17 mouse cellular contexts compared by ENCODE assay signal in genomic region chr19:40374720-40375119, GRCm38 (mm10).
"Had no signal": no experiment of that assay in that cellular context is flagged by ENCODE, and none has a peak within 500 bp of the region (broad histone marks: within the 10 kb centered on the region; RNA-seq: fewer than 3 reads in every experiment).

No protein-coding gene starts in this region.

- H3K4me3 ChIP-seq: limb, embryonic 12.5 days; liver, embryonic 13.5 days; lung, embryonic 15.5 days; megakaryocyte, embryonic 14.5 days; midbrain, embryonic 15.5 days; neural tube, embryonic 13.5 days; stomach, embryonic 15.5 days had no signal

- H3K9ac ChIP-seq: limb, embryonic 12.5 days; liver, embryonic 13.5 days; liver, postnatal 0 days; lung, embryonic 15.5 days; midbrain, embryonic 15.5 days; neural tube, embryonic 13.5 days; stomach, embryonic 15.5 days had no signal

- DNase-seq: kidney, adult 9 months; kidney, postnatal 36 days; liver; liver, embryonic 13.5 days; liver, postnatal 0 days; lung, postnatal 14 days; retina, postnatal 1 day; thymus, adult 2 months; thymus, postnatal 36 days had no signal

- H3K27ac ChIP-seq: kidney, postnatal 0 days; limb, embryonic 12.5 days; liver, embryonic 13.5 days; lung, embryonic 15.5 days; macrophage; midbrain, embryonic 15.5 days; neural tube, embryonic 13.5 days; stomach, embryonic 15.5 days had no signal

- H3K27me3 ChIP-seq: limb, embryonic 12.5 days; liver, embryonic 13.5 days; lung, embryonic 15.5 days; megakaryocyte, embryonic 14.5 days; midbrain, embryonic 15.5 days; neural tube, embryonic 13.5 days; stomach, embryonic 15.5 days had no signal

- ATAC-seq: liver, postnatal 0 days; midbrain, embryonic 15.5 days had no signal

- H3K9me3 ChIP-seq: limb, embryonic 12.5 days; liver, embryonic 13.5 days; lung, embryonic 15.5 days; megakaryocyte, embryonic 14.5 days; midbrain, embryonic 15.5 days; neural tube, embryonic 13.5 days; stomach, embryonic 15.5 days had no signal

- H3K36me3 ChIP-seq: limb, embryonic 12.5 days; lung, embryonic 15.5 days had no signal
